Mouse (Mus musculus): ENCODE data around the gene Tagap.
"Not testable (repeated sequence)": the region's sequence is repeated elsewhere in the genome, so short reads cannot be mapped to it uniquely, and the experiment has no call there.

DNA sequence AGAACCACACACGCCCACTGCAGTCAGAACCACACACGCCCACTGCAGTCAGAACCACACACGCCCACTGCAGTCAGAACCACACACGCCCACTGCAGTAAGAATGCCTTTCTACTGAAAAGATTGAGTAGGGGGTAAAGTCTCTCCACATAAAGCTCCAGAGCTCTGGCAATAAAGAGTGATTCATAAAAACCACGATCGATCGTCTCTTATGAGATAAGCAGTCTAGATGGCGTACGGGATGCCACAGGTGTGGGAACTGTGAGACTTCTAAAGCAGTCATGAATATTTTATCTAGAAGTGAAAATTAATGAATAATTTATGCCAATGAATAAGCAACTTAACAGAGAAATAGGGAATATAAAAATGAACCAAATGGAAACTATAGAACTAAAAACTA is 31.4 kb downstream of the Tagap start:
- TF ChIP-seq BHLHE40, NRF1, POLR2A, ZMIZ1 (IDR thresholded peaks at IDR 0.05; ENCODE audit: low read depth, low read length): not testable (repeated sequence)
